Mouse (Mus musculus): ENCODE measurements around the gene Tada2a.
A peak's percentile ranks its signal among the peaks of the same experiment; 100 is the strongest.

Gene Tada2a

DNA sequence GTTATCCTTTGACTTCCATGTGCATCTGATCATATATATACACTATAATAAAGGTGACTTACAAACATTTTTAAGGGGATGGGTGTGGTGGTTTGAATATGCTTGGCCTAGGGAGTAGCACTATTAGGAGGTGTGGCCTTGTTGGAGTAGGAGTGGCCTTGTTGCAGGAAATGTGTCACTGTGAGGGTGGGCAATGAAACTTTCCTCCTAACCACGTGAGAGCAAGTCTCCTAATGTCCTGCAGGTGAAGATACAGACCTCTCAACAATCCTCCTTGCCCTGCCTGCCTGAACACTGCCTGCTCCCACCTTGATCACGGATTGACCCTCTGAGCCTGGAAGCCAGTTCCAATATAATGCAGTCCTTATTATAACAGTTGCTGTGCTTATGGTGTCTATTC lies 22.3 kb downstream of the Tada2a start:
- DNase-seq = no peak

GRCm38 (mm10) chr11:84104036-84104435 lies 25.4 kb downstream of the Tada2a start:
- DNase-seq = no peak

DNA sequence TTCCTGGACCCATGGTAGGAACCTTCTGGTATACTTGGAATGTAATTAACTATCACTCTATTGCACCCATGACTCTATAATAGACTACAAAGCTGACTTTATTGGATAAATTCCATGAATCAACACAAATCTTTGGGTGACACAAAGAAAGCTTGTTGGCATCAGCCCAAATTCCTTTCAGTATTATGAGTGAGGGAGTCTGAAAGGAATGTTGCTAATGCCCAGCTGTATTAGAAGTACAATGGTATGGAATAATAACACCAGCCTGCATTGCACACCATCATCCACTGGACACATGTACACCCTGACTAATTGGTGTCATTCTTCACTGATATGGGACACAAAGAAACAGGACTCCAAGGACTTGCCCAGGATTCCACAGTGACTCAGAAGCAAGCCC lies 28.2 kb downstream of the Tada2a start:
- DNase-seq = no peak

DNA sequence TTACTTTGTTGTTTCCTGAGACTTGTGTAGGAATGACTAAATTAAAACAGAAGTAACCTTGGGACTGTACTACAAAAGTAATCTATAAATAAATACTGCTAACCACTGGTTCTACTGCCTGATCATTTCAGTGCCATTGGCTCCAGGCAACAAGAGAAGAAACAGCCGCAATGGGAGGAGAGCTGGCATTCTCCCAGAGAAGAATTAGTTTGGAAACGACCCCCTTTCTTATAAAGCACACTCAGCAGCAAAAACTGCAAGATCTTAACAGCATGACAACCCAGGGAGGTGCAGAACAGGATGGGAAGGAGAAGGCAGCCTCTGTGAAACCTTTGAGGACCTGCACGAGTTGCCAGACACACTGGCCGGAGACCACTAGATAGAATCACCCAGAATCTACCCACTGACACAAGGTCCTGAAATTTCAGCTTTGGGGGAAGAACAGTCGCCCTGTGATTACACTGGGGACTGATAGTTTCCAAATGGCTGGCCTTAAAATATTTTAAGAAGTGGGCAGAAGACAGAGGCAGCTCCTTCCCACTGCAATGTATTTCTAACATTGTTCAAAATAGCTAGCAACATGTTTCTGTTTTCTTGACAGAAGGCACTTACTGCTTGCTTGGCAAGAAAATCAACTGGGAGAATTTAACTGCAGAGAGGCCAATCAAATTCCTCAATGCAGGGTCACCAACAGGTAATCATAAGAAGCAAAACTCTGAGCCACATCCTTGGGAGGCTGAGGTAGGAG lies 32.0 kb downstream of the Tada2a start:
- no peak for DNase-seq

DNA sequence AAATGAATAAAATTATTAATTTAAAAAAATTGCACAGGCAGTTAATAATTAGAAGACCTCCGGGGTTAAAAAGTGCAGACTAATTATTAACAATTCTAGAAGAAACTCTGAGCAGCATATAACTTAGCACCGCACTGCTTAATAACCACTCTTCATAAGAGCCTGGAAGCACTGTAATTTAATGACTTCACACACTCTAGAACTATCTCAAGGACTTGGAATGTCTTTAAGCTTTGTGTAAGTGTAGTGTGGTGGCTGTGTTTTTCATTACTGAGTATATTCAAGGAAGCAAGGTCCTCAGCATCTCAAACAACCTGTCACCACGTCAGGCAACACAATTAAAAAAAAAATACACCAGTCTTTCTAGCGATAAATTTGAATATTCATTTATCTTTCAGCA lies 34.3 kb downstream of the Tada2a start:
- no peak for DNase-seq

- no peak for DNase-seq
Measured at GRCm38 (mm10) chr11:84090572-84090971, 38.8 kb downstream of the Tada2a start.

GRCm38 (mm10) chr11:84081901-84082300 lies 47.5 kb downstream of the Tada2a start:
- DNase-seq = no peak

DNA sequence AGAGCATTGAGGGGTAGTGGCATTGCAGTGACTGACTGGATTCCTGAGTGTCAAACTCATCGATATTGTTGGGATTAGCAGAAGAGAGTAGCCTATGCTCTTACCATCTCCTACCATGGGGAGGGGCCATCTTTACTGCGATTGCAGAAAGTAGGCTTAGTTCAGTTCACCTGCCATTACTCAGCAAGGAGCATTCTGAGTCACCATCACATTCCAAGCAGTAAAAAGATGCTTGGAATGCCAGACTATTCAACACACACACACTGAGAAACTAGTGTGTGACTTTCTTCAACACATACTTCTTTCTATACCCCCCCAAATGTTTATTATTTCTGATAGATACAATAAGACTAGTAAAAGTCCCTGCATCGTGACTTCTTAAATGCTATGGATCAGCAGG lies 49.1 kb downstream of the Tada2a start:
- DNase-seq = no peak

- DNase-seq = no peak
Measured at GRCm38 (mm10) chr11:84079887-84080286, 49.5 kb downstream of the Tada2a start.

- no peak for DNase-seq
Measured at GRCm38 (mm10) chr11:84079361-84079760, 50.0 kb downstream of the Tada2a start.

GRCm38 (mm10) chr11:84078601-84079000 lies 50.8 kb downstream of the Tada2a start:
- DNase-seq = no peak

DNA sequence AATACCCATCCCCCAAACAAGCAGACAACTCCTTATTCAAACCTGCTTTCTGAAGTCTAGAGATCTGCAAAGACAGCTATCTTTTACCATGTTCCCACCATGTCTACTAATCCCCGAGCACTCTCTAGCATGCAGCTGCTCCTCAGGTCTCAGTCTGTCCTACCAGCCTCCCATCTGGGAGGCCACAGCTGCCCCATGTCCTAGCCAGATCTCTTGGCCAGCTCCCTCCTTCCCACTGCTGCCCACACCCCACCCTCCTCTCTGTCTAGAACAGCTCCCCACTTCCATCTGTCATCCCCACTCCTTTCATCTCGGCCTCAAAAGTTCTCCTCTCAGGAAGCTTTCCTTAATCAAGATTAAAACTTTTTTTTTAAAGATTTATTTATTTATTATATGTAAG lies 52.4 kb downstream of the Tada2a start:
- DNase-seq = no peak

DNA sequence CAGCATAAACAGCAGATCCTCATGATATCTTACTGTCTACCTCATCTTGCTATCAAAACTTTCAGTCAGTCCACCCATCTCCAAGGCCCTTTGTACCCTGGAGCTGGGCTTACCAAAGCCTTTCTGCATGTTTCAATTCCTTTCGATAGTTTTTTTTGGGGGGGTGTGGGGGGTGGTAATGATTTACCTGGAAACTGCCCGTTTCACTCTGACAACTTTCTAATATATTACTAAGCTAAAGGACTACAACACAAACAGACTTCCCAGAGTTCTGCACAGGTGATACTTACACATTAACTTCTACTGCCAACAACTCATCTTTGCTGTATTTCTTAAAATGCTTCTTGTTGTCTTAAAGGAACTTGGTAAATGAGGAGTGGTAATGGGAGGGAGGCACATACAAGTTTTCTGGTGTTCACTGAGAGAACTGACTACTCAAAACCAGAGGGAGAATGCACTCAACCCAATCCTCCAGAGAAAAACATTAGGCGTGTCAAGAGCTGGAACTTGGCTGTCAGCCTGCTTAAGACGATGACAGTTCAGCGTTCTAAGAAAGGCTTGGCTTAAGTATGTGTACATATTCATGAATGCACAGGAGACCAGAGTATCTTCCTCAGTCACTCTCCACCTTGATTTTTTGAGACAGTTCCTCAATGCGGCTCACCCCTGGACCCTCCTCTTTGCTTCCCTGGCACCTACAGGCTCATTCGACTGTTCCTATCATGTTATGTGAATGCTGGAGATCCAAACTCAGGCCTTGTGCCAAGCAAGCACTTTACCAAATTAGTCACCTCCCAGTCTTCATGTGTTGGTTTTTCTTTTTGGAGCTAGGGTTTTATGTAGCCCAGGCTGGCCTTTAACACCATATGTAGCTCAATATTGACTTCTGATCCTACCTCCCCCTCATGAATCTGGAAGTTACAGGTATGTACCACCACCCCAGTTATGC lies 55.3 kb downstream of the Tada2a start:
- DNase-seq = peak; percentile 59

DNA sequence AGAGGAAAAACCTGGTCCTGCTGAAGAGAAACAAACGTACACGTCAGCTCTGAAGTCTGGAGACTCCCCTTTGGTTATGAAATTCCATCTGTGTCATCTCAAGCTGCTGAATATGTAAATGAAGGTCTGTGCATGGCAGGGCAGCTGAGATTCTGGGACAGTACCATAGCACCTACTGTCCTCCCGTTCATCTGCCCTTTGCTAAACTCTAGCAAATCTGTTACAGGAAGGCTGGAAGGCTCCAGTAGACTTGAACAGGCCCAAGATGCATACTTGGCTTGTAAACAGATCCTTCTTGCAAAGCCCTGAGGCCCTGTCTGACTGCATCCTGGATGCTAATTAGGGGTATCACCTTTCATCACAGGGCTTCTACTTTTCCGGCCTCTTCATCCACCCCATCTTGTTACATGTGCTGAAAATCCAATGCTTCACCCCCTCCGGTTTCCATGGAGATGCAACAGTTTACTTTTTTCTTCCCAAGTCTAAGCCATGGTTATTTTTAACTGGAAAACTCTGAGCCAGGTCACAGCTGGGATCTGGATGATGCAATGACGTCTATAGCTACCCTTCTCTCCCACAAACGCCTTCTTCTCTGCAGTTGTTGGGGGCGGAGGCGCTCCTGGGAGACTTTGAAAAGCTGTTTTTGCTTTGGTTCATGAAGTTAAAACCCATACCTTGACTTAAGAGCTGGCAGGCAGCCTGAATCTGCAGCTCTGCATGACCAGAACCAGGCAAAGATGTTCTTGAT lies 56.3 kb downstream of the Tada2a start:
- no peak for DNase-seq

GRCm38 (mm10) chr11:84069034-84069370 lies 60.4 kb downstream of the Tada2a start, which contains the start of gene Dusp14:
Gene Dusp14, minus strand, starts transcription at chr11:84069261.
- no peak for DNase-seq

- peak; percentile 60 for DNase-seq
Measured at GRCm38 (mm10) chr11:84068191-84069033, 61.0 kb downstream of the Tada2a start.

GRCm38 (mm10) chr11:84067720-84068190 lies 61.6 kb downstream of the Tada2a start:
- no peak for DNase-seq

DNA sequence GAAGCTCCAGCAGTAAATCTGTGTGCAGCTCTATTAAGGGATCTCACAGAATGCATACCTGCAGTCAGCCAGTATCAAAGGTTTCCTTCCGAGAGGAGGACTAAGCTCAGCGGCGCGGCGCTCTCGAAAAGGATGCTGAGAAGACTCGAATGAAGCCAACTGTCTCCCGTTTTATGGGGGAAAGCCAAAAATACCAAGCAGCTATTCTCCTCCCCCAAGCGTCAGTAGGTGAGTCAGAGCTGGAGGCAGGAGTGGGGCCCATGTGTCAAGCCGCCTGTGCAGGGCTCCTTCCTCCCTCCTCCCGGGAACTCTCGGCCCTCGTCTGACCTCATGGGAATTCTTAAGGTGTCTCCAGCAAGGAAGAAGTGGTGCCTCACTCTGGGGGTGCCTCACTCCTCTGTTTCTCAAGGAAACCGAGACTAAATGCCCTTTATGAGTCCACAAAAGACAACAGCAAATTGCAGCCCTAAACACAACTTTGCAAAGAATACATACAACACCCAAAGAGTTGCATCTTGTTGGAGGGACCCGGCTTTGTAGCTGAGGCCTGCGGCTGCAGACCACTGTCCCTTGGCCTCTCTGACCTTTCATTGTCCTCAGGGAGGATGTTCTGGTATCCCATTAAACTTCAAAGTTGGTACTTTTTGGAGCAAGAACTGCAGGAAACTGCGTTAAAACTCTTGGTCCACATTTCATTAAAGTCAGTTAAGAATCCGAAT lies 62.3 kb downstream of the Tada2a start:
- DNase-seq = no peak

- DNase-seq = no peak
Measured at GRCm38 (mm10) chr11:84066071-84066481, 63.3 kb downstream of the Tada2a start.

DNA sequence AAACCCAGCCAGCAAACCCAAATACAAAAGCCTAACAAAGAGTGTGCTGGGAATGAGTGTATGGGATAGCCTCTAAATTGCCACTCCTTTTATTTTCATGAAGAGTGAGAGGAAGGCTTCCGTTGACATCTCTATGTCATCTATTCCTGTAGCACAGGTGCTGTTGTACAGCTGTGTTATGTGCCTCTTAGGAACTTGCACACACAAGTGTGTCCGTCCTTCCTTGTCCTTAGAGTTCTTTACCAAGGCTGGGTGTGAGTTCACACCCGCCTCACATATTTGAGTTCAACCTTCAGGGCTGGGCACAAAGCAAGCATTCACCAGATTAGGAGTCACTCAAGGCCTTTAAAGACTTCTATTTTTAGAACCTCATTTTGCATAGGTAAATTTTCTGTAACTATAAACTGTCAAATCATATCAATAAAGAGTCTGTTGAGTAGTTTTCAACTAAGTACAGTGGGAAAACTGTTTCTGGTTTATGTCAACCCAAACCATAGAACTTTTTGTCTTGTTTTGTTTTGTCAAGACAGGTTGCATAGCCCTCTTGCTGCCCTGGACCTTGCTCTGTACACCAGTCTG lies 65.7 kb downstream of the Tada2a start:
- no peak for DNase-seq

DNA sequence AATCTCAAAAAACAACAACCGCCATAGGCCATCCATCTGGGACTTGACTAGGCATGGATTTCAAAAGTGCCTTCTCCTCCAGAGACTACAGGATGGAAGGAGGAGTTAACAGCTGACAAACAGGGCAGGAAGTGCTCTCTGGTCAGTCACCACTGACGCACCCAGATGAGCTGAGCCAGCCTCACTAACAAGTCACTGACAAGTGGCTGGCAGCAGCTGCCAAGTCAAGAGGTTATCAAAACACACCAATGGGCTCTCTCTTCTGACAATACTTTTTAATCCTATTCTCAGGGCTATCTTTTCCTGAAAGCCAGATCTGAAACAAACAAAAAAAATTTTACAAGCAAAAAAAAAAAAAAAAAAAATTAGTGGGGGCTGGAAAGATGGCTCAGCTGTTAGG lies 66.6 kb downstream of the Tada2a start:
- DNase-seq = no peak

Measured in lung, postnatal 14 days (tissue).